Mouse (Mus musculus) lung, postnatal 0 days (tissue): ENCODE results near the gene Cbx8. TPM values are rescaled to one million over a fixed set of nuclear protein-coding genes. Genes with fewer than 3 reads are reported as not detected.

Experiments used
- ATAC-seq: fragments of 200-750 bp; cut with Nextera tagmentation; 2 replicates; pipeline ENCODE4 v1.8.0; 2017; ENCODE audit warnings: moderate library complexity
- DNase-seq: peaks from one replicate; pipeline ENCODE4 v3.0.0-alpha.2; 2016; ENCODE audit warnings: low spot score
- H3K27ac ChIP-seq: fragments of 300-500 bp; sonication (generic); 2 replicates; pipeline ENCODE4 v1.5.1; 2014; ENCODE audit warnings: antibody characterized with exemption, mild to moderate bottlenecking, low read length, mixed read lengths
- H3K27me3 ChIP-seq: fragments of 300-500 bp; sonication (generic); replicated peaks from 2 replicates; pipeline ENCODE4 v1.6.1; 2014; ENCODE audit warnings: low read length, mixed read lengths; ENCODE audit not compliant: insufficient read depth
- H3K36me3 ChIP-seq: fragments of 300-500 bp; sonication (generic); 2 replicates; pipeline ENCODE4 v1.6.1; 2014; ENCODE audit warnings: low read length, mixed read lengths; ENCODE audit not compliant: insufficient read depth
- H3K4me1 ChIP-seq: fragments of 300-500 bp; sonication (generic); 2 replicates; pipeline ENCODE4 v1.6.1; 2014; ENCODE audit warnings: antibody characterized with exemption, low read depth, low read length, mixed read lengths; ENCODE audit not compliant: insufficient read depth
- H3K4me2 ChIP-seq: fragments of 300-500 bp; sonication (generic); replicated peaks from 2 replicates; pipeline ENCODE4 v1.6.1; 2014; ENCODE audit warnings: low read depth, mild to moderate bottlenecking, low read length, moderate library complexity, mixed read lengths
- H3K4me3 ChIP-seq: fragments of 300-500 bp; sonication (generic); 2 replicates; pipeline ENCODE4 v1.5.1; 2014; ENCODE audit warnings: low read depth, low read length
- H3K9ac ChIP-seq: fragments of 300-500 bp; sonication (generic); replicated peaks from 2 replicates; pipeline ENCODE4 v1.6.1; 2014; ENCODE audit warnings: low read depth, mild to moderate bottlenecking
- H3K9me3 ChIP-seq: fragments of 300-500 bp; sonication (generic); 2 replicates; pipeline ENCODE4 v1.6.1; 2016; ENCODE audit warnings: low read length, mixed read lengths
- CTCF ChIP-seq: IDR thresholded peaks from 2 replicates; pipeline ENCODE4 v1.5.1; 2016; ENCODE audit warnings: antibody characterized with exemption, mild to moderate bottlenecking
- EP300 ChIP-seq: IDR thresholded peaks from 2 replicates; pipeline ENCODE4 v1.6.1; 2016; ENCODE audit warnings: antibody characterized with exemption, mild to moderate bottlenecking, control low read depth
- WGBS: fragments of 180-500 bp; shearing (Covaris S2); extraction: QIAGEN DNeasy Blood & Tissue Kit; methylation state at CpG from one replicate; pipeline ENCODE4 v1.1.7; 2014; 5-methylcytosine and 5-hydroxymethylcytosine counted together
- polyA plus RNA-seq: library from polyadenylated mRNA; unstranded; fragments of >200 nt; fragmentation: Nextera tagmentation; extraction: Ambion mirVana; gene quantifications from 2 replicates; pipeline ENCODE4 v1.2.1, GENCODE M21; 2015

The Cbx8 gene
- polyA plus RNA-seq, 1 experiment from 2014 or later: 9.4 TPM

- no peaks in the 10 kb centered on the region for H3K4me1 ChIP-seq
- DNase-seq: no peak
Observed at GRCm38 (mm10) chr11:119066841-119067240, 26.1 kb upstream of the Cbx8 start.

GRCm38 (mm10) chr11:119059256-119059655 is 18.5 kb upstream of the Cbx8 start:
- Histone ChIP-seq H3K27me3 (peaks cover 30% of the 10 kb centered on the region), H3K9ac (no peak overlapping the region), H3K4me2 (peak overlapping the region; percentile 88; the same call in 1 of the 2 replicates), H3K9me3 (no peaks in the 10 kb centered on the region), H3K4me3 (no peak overlapping the region), H3K36me3 (no peaks in the 10 kb centered on the region), H3K27ac (no peak overlapping the region), H3K4me1 (peaks cover 18% of the 10 kb centered on the region)
- ATAC-seq (no peak), DNase-seq (peak; percentile 42)
- TF ChIP-seq CTCF (no peak), EP300 (no peak)
- WGBS: 17% methylated on average over 3 of the region's 3 CpGs

More at GRCm38 (mm10) chr11:119066841-119067240, 26.1 kb upstream of the Cbx8 start:
- TF ChIP-seq CTCF (no peak), EP300 (no peak)
- Histone ChIP-seq H3K27ac (no peak overlapping the region), H3K4me3 (no peak overlapping the region), H3K9ac (no peak overlapping the region), H3K4me2 (no peak overlapping the region), H3K27me3 (no peaks in the 10 kb centered on the region), H3K36me3 (no peaks in the 10 kb centered on the region), H3K9me3 (no peaks in the 10 kb centered on the region)
- ATAC-seq: no peak
- 76% methylated on average over 8 of the region's 8 CpGs for WGBS

- Histone ChIP-seq H3K27me3 (peaks cover 39% of the 10 kb centered on the region), H3K4me3 (peak overlapping the region; percentile 17), H3K27ac (peak overlapping the region; percentile 66), H3K9ac (no peak overlapping the region), H3K36me3 (no peaks in the 10 kb centered on the region), H3K4me2 (peak overlapping the region; percentile 88), H3K4me1 (peaks cover 18% of the 10 kb centered on the region), H3K9me3 (no peaks in the 10 kb centered on the region)
- WGBS: 2% methylated on average over 58 of the region's 58 CpGs
- DNase-seq: peak; percentile 92
- peak; percentile 73 for ATAC-seq
- TF ChIP-seq EP300 (no peak), CTCF (peak; percentile 76)
Observed at GRCm38 (mm10) chr11:119058041-119058995, 17.5 kb upstream of the Cbx8 start.

- H3K36me3 ChIP-seq: no peaks in the 10 kb centered on the region
- no peak for ATAC-seq
- H3K9me3 ChIP-seq: no peaks in the 10 kb centered on the region
- peak overlapping the region; percentile 62 for H3K4me3 ChIP-seq
- DNase-seq: peak; percentile 23
- H3K4me1 ChIP-seq: peaks cover 22% of the 10 kb centered on the region
- 6% methylated on average over 9 of the region's 9 CpGs for WGBS
- peak overlapping the region; percentile 85 for H3K9ac ChIP-seq
- peak overlapping the region; percentile 88 for H3K4me2 ChIP-seq
- peaks cover 48% of the 10 kb centered on the region for H3K27me3 ChIP-seq
- no peak for TF ChIP-seq EP300
- no peak for TF ChIP-seq CTCF
- H3K27ac ChIP-seq: peak overlapping the region; percentile 82; the same call in 1 of the 2 replicates
Observed at GRCm38 (mm10) chr11:119057291-119057690, 16.5 kb upstream of the Cbx8 start.

GRCm38 (mm10) chr11:119056301-119057211 is 15.8 kb upstream of the Cbx8 start:
- DNase-seq (peak; percentile 75), ATAC-seq (0 out of 2 replicates have a peak, but pooled peaks have one; percentile 4)
- Histone ChIP-seq H3K4me3 (peak overlapping the region; percentile 62), H3K4me2 (peak overlapping the region; percentile 88), H3K9ac (peak overlapping the region; percentile 85), H3K27me3 (peaks cover 56% of the 10 kb centered on the region), H3K36me3 (no peaks in the 10 kb centered on the region), H3K4me1 (peaks cover 22% of the 10 kb centered on the region), H3K27ac (peak overlapping the region; percentile 82), H3K9me3 (no peaks in the 10 kb centered on the region)
- TF ChIP-seq EP300 (no peak), CTCF (no peak)
- WGBS: 2% methylated on average over 59 of the region's 65 CpGs
